Mouse (Mus musculus) bone marrow macrophage, adult 2 months (primary cell): Measurements from ENCODE around the gene Gm3233.
"Not testable (repeated sequence)": the region's sequence is repeated elsewhere in the genome, so short reads cannot be mapped to it uniquely, and the experiment has no call there.

Experiments
- CTCF ChIP-seq: IDR thresholded peaks from 2 replicates; pipeline ENCODE4 v1.5.1; 2012; ENCODE audit warnings: low read depth, mild to moderate bottlenecking, low read length, moderate library complexity
- POLR2A ChIP-seq: IDR thresholded peaks from 2 replicates; pipeline ENCODE4 v1.6.1; 2012; ENCODE audit warnings: mild to moderate bottlenecking, low read depth, low read length, borderline replicate concordance

- not testable (repeated sequence) for TF ChIP-seq CTCF, POLR2A
These were observed 38.9 kb upstream of the Gm3233 start for GRCm38 (mm10) chr10:77798164-77798920.
